Mouse (Mus musculus) embryonic facial prominence, embryonic 12.5 days (tissue): ENCODE measurements at regions not wholly inside any gene's neighbourhood (a gene's known extent, or its start where the extent isn't known, plus 50 kb on each side); places are given as distances from the start of the nearest gene placed in this dataset.
A peak's percentile ranks its signal among the peaks of the same experiment; 100 is the strongest.

Experiments used
- ATAC-seq: fragments of 200-750 bp; cut with Nextera tagmentation; 2 replicates; pipeline ENCODE4 v1.8.0; 2017; ENCODE audit not compliant: insufficient number of reproducible peaks, insufficient read depth, low FRiP score, low TSS enrichment
- H3K27ac ChIP-seq: fragments of 300-500 bp; sonication (generic); 2 replicates; pipeline ENCODE4 v1.5.1; 2016; ENCODE audit warnings: mild to moderate bottlenecking
- H3K27me3 ChIP-seq: fragments of 300-500 bp; sonication (generic); 2 replicates; pipeline ENCODE4 v1.6.1; 2016; ENCODE audit warnings: mild to moderate bottlenecking, moderate library complexity
- H3K36me3 ChIP-seq: fragments of 300-500 bp; sonication (generic); 2 replicates; pipeline ENCODE4 v1.6.1; 2016; ENCODE audit warnings: mild to moderate bottlenecking
- H3K4me1 ChIP-seq: fragments of 300-500 bp; sonication (generic); 2 replicates; pipeline ENCODE4 v1.6.1; 2016
- H3K4me2 ChIP-seq: fragments of 300-500 bp; sonication (generic); replicated peaks from 2 replicates; pipeline ENCODE4 v1.6.1; 2016; ENCODE audit warnings: mild to moderate bottlenecking, moderate library complexity
- H3K4me3 ChIP-seq: fragments of 300-500 bp; sonication (generic); 2 replicates; pipeline ENCODE4 v1.5.1; 2016; ENCODE audit warnings: mild to moderate bottlenecking
- H3K9ac ChIP-seq: fragments of 300-500 bp; sonication (generic); 2 replicates; pipeline ENCODE4 v1.6.1; 2016; ENCODE audit warnings: mild to moderate bottlenecking, moderate library complexity
- H3K9me3 ChIP-seq: fragments of 300-500 bp; sonication (generic); 2 replicates; pipeline ENCODE4 v1.6.1; 2016; ENCODE audit warnings: mild to moderate bottlenecking, moderate library complexity
- WGBS: fragments of 180-500 bp; shearing (Covaris S2); methylation state at CpG from one replicate; pipeline ENCODE4 v1.1.7; 2016; 5-methylcytosine and 5-hydroxymethylcytosine counted together

DNA sequence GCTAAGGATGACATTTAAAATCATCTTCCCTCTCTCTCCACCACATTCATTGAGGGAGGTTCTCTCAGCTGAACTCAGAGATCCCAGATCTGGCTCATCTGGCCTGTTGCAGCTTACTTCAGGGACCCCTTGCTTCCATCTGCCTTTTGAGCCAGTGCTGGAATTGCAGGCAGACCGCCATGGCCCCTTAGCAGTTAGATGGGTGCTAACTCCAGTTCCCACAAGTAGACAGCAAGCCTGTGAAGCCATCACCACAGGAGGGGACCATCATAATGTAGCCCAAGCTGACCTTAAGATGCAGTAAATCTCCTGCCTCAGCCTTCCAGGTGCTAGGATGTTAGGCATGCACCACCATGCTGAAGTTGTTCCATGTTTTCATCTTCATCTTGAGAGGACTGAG lies 221.7 kb upstream of the Mphosph6 start:
- Histone ChIP-seq H3K27me3 (no peaks in the 10 kb centered on the region), H3K9me3 (no peaks in the 10 kb centered on the region), H3K4me1 (no peaks in the 10 kb centered on the region), H3K4me2 (no peak overlapping the region), H3K27ac (no peak overlapping the region), H3K36me3 (no peaks in the 10 kb centered on the region), H3K4me3 (no peak overlapping the region), H3K9ac (no peak overlapping the region)
- WGBS: 89% methylated on average over 1 of the region's 1 CpGs
- no peak for ATAC-seq

DNA sequence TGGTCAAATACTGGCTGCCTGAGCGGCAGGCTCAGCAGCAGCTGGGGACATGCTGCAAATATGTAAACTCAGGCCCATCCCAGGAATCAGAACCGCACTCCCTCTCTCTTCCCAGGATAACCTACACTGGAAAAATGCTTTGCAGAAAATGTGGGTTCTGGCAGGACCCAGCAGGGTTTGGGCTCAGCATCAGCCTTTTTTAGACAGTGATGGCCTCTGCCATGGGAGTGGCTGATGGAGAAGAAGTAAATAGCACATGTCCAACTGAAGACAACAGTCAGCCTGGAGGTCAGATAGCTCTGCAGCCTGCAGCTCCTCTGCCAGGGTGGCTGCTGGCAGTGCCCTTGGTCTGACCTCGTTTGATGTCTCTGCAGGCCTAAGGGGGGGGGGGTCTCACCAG lies 220.2 kb upstream of the Mphosph6 start:
- H3K4me3 ChIP-seq: no peak overlapping the region
- no peaks in the 10 kb centered on the region for H3K27me3 ChIP-seq
- ATAC-seq: no peak
- no peak overlapping the region for H3K27ac ChIP-seq
- 0 out of 2 replicates have a peak, but pooled peaks cover 5% of the 10 kb centered on the region for H3K4me1 ChIP-seq
- no peak overlapping the region for H3K9ac ChIP-seq
- 66% methylated on average over 3 of the region's 3 CpGs for WGBS
- no peak overlapping the region for H3K4me2 ChIP-seq
- no peaks in the 10 kb centered on the region for H3K36me3 ChIP-seq
- no peaks in the 10 kb centered on the region for H3K9me3 ChIP-seq

GRCm38 (mm10) chr8:118017261-118017660 lies 215.5 kb upstream of the Mphosph6 start:
- no peaks in the 10 kb centered on the region for H3K27me3 ChIP-seq
- H3K36me3 ChIP-seq: no peaks in the 10 kb centered on the region
- WGBS: 17% methylated on average over 6 of the region's 6 CpGs
- 0 out of 2 replicates have a peak, but pooled peaks cover 5% of the 10 kb centered on the region for H3K4me1 ChIP-seq
- H3K9ac ChIP-seq: no peak overlapping the region
- no peak overlapping the region for H3K4me3 ChIP-seq
- H3K9me3 ChIP-seq: no peaks in the 10 kb centered on the region
- ATAC-seq: no peak
- no peak overlapping the region for H3K27ac ChIP-seq
- no peak overlapping the region for H3K4me2 ChIP-seq

DNA sequence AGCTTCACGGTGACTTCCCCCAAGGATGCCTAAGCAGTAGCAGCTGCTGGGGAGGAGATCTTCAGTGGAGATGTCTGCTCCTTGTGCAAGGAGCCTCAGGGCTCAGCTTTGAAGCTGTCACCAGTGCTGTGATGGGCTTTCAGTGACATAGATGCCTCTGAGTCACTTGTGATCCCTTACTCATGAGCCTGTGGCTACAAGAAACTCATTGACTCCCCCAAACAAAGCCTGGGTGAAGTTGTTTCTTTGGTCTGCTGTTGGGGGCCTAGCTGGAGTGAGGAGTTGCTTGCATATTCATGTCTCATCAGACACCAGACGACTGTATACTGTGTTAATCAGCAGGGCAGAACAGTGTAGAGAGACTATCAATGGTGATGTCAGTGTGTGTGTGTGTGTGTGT lies 203.4 kb upstream of the Mphosph6 start:
- 37% methylated on average over 2 of the region's 2 CpGs for WGBS
- Histone ChIP-seq H3K9me3 (no peaks in the 10 kb centered on the region), H3K27me3 (no peaks in the 10 kb centered on the region), H3K27ac (no peak overlapping the region), H3K4me2 (no peak overlapping the region), H3K36me3 (no peaks in the 10 kb centered on the region), H3K4me3 (no peak overlapping the region), H3K9ac (no peak overlapping the region), H3K4me1 (peaks cover 7% of the 10 kb centered on the region)
- no peak for ATAC-seq

DNA sequence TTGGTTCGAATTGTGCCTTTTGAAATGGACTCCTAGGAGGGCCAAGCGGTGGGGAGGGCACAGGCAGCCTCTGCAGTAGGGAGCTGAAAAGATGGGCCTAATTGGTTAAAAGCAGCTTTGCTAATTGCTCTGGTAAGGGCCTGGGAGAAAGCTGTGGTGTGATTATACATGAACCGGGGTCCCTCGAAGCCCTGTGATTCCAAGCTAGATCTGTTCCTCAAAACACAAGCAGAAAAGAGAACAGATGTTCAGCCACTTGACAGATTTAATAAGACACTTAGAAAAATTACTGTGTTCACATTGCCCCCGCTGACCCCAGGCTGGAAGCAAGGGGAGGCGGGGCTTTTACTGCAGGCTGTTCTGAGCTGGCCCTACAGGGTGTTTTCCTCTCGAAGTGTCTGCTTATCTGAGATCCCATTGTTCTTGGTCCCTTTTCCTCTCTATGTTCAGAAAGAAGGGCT lies 202.7 kb upstream of the Mphosph6 start:
- no peaks in the 10 kb centered on the region for H3K27me3 ChIP-seq
- no peak overlapping the region for H3K4me2 ChIP-seq
- H3K4me1 ChIP-seq: peaks cover 7% of the 10 kb centered on the region
- 19% methylated on average over 7 of the region's 7 CpGs for WGBS
- no peak overlapping the region for H3K9ac ChIP-seq
- peak; percentile 74; the same call in 1 of the 2 replicates for ATAC-seq
- no peaks in the 10 kb centered on the region for H3K9me3 ChIP-seq
- no peak overlapping the region for H3K4me3 ChIP-seq
- no peaks in the 10 kb centered on the region for H3K36me3 ChIP-seq
- H3K27ac ChIP-seq: no peak overlapping the region

DNA sequence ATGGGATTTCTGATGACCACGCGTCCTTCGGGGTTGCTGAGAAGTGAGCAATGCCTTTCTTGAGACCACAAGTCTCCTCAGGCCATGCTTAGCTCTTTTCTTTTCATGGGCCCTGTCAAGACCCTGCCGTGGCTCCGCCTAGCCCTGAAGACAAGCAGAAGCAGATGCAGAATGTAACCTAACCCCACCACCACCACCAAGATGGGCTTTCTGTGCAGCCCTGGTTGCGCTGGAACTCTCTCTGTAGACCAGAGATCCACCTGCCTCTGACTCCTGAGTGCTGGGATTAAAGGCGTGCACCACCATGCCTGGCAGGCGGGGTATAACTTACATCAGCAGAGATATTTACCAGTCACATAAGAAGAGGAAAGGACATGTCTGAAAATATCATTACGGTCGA lies 199.4 kb upstream of the Mphosph6 start:
- no peaks in the 10 kb centered on the region for H3K36me3 ChIP-seq
- no peaks in the 10 kb centered on the region for H3K27me3 ChIP-seq
- H3K4me2 ChIP-seq: no peak overlapping the region
- H3K4me1 ChIP-seq: peaks cover 7% of the 10 kb centered on the region
- H3K4me3 ChIP-seq: no peak overlapping the region
- no peaks in the 10 kb centered on the region for H3K9me3 ChIP-seq
- WGBS: 77% methylated on average over 10 of the region's 10 CpGs
- no peak overlapping the region for H3K27ac ChIP-seq
- no peak overlapping the region for H3K9ac ChIP-seq
- ATAC-seq: no peak

GRCm38 (mm10) chr8:117991826-117992225 lies 190.1 kb upstream of the Mphosph6 start:
- Histone ChIP-seq H3K9me3 (no peaks in the 10 kb centered on the region; the same call in 1 of the 2 replicates), H3K27me3 (no peaks in the 10 kb centered on the region)

DNA sequence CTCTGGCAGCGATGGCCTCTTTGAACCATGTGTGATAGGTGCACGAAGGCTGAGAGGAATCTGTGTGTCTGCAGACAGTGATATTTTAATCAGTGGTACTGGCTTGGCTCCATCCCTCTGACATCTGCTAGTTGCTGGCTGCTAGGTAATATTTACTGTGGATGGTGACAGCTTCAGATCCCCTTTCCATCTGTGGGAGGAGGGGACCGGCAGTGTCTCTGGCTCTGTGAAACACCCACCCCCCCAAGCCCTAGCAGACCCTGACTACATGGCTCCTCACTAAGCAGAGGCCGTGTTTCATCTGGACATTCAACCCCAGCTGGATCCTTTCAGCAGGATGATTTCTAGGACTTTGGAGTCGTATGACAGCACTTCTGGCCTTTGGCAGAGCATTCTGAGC lies 187.0 kb upstream of the Mphosph6 start:
- H3K4me3 ChIP-seq: no peak overlapping the region
- H3K36me3 ChIP-seq: no peaks in the 10 kb centered on the region
- no peak overlapping the region for H3K9ac ChIP-seq
- H3K27me3 ChIP-seq: no peaks in the 10 kb centered on the region
- H3K9me3 ChIP-seq: no peaks in the 10 kb centered on the region; the same call in 1 of the 2 replicates
- 60% methylated on average over 5 of the region's 5 CpGs for WGBS
- no peak overlapping the region for H3K4me2 ChIP-seq
- ATAC-seq: no peak
- no peaks in the 10 kb centered on the region for H3K4me1 ChIP-seq
- no peak overlapping the region for H3K27ac ChIP-seq

More at GRCm38 (mm10) chr8:117991826-117992225, 190.1 kb upstream of the Mphosph6 start:
- Histone ChIP-seq H3K4me2 (no peak overlapping the region), H3K36me3 (no peaks in the 10 kb centered on the region), H3K4me3 (no peak overlapping the region), H3K27ac (no peak overlapping the region), H3K4me1 (no peaks in the 10 kb centered on the region), H3K9ac (no peak overlapping the region)
- no peak for ATAC-seq
- 88% methylated on average over 7 of the region's 7 CpGs for WGBS

DNA sequence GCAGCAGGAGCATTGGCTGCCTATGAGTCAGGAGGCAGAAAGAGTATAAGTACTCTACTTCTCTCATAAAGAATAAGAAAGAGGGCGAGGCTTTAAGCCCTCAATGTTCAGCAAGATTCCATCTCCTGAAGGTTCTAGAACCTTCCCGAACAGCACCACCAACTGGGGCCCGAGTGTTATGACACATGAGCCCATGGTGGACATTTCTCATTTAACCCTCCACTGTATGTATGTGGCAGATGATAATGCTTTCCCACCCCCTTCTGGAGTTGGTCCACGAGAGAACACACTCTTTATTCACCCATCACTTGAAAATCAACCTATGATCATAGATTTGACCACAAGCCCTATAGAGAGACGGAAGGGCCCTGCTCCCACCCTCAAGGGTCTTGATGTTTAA lies 166.6 kb upstream of the Mphosph6 start:
- Histone ChIP-seq H3K27me3 (no peaks in the 10 kb centered on the region), H3K9me3 (no peaks in the 10 kb centered on the region), H3K9ac (no peak overlapping the region), H3K4me2 (no peak overlapping the region), H3K27ac (no peak overlapping the region), H3K4me1 (no peaks in the 10 kb centered on the region), H3K36me3 (no peaks in the 10 kb centered on the region), H3K4me3 (no peak overlapping the region)
- no peak for ATAC-seq
- WGBS: 90% methylated on average over 5 of the region's 5 CpGs

- no peak overlapping the region for H3K4me2 ChIP-seq
- ATAC-seq: no peak
- no peak overlapping the region for H3K9ac ChIP-seq
- no peak overlapping the region for H3K27ac ChIP-seq
- 87% methylated on average over 5 of the region's 5 CpGs for WGBS
- H3K4me1 ChIP-seq: no peaks in the 10 kb centered on the region
- no peak overlapping the region for H3K4me3 ChIP-seq
- H3K9me3 ChIP-seq: no peaks in the 10 kb centered on the region
- H3K36me3 ChIP-seq: no peaks in the 10 kb centered on the region
- H3K27me3 ChIP-seq: no peaks in the 10 kb centered on the region
Observed at GRCm38 (mm10) chr8:117966556-117966955, 164.8 kb upstream of the Mphosph6 start.

DNA sequence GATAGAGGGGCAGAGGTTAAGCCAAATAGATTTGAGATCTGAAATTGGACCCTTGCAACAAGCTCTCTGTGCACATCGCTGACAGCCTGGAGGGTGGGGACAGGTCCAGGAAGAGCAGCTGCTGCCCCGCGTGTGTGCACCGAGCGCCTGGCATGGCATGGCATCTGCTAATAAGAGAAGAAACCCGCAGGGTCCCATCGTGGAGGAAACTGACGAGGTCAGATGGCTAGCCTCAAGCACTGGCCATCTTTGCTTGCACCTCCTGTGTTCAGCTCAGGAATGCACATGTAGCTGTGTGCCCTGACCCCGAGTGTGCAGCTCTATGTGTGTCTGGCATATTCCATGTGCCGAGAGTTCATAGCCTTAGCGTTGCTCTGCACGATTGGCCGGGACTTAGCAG lies 161.7 kb upstream of the Mphosph6 start:
- Histone ChIP-seq H3K36me3 (no peaks in the 10 kb centered on the region), H3K9me3 (0 out of 2 replicates have a peak, but pooled peaks cover 4% of the 10 kb centered on the region), H3K27ac (no peak overlapping the region), H3K4me1 (no peaks in the 10 kb centered on the region), H3K4me3 (no peak overlapping the region), H3K9ac (no peak overlapping the region), H3K27me3 (no peaks in the 10 kb centered on the region), H3K4me2 (no peak overlapping the region)
- 81% methylated on average over 13 of the region's 13 CpGs for WGBS
- ATAC-seq: no peak

DNA sequence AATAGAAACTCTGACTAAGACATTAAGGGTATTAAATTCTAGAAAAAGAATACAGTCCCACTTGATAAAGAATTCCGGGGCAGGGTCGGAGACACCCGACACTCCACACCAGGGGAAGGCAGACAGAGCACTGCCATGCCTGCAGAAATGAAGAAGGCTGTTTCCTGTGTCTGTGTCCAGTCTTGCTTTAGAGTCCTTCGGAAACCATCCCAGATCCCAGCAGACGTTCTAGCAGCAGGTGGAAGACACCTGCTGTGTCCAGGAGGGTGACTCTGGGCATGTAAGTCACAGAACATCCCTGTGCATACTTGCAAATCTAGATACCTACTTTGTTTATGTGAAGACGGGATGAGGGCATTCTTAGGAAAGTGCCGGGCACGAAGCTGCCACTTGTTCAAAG lies 160.9 kb upstream of the Mphosph6 start:
- no peak overlapping the region for H3K27ac ChIP-seq
- 0 out of 2 replicates have a peak, but pooled peaks cover 4% of the 10 kb centered on the region for H3K9me3 ChIP-seq
- H3K9ac ChIP-seq: no peak overlapping the region
- H3K27me3 ChIP-seq: no peaks in the 10 kb centered on the region
- 73% methylated on average over 8 of the region's 8 CpGs for whole genome bisulfite sequencing
- ATAC-seq: no peak
- no peaks in the 10 kb centered on the region for H3K36me3 ChIP-seq
- H3K4me1 ChIP-seq: no peaks in the 10 kb centered on the region
- H3K4me3 ChIP-seq: no peak overlapping the region
- no peak overlapping the region for H3K4me2 ChIP-seq

GRCm38 (mm10) chr8:117959501-117959900 lies 157.8 kb upstream of the Mphosph6 start:
- H3K36me3 ChIP-seq: no peaks in the 10 kb centered on the region
- ATAC-seq: no peak
- no peak overlapping the region for H3K27ac ChIP-seq
- H3K9ac ChIP-seq: no peak overlapping the region
- H3K27me3 ChIP-seq: no peaks in the 10 kb centered on the region
- H3K4me3 ChIP-seq: no peak overlapping the region
- H3K9me3 ChIP-seq: 0 out of 2 replicates have a peak, but pooled peaks cover 4% of the 10 kb centered on the region
- H3K4me1 ChIP-seq: no peaks in the 10 kb centered on the region
- WGBS: 61% methylated on average over 8 of the region's 8 CpGs
- no peak overlapping the region for H3K4me2 ChIP-seq
